Mouse (Mus musculus) liver, embryonic 12.5 days (tissue): Measurements from ENCODE around the gene Sstr4. TPM values are rescaled to one million over a fixed set of nuclear protein-coding genes. Genes with fewer than 3 reads are reported as not detected.

Experiments
- ATAC-seq: fragments of 200-750 bp; cut with Nextera tagmentation; 2 replicates; pipeline ENCODE4 v1.8.0; 2017; ENCODE audit warnings: moderate number of reproducible peaks, mild to moderate bottlenecking, moderate library complexity
- H3K27ac ChIP-seq: fragments of 300-500 bp; sonication (generic); 2 replicates; pipeline ENCODE4 v1.5.1; 2016; ENCODE audit warnings: mild to moderate bottlenecking
- H3K27me3 ChIP-seq: fragments of 300-500 bp; sonication (generic); replicated peaks from 2 replicates; pipeline ENCODE4 v1.6.1; 2016; ENCODE audit warnings: mild to moderate bottlenecking, moderate library complexity
- H3K36me3 ChIP-seq: fragments of 300-500 bp; sonication (generic); 2 replicates; pipeline ENCODE4 v1.6.1; 2016; ENCODE audit warnings: mild to moderate bottlenecking, moderate library complexity
- H3K4me1 ChIP-seq: fragments of 300-500 bp; sonication (generic); 2 replicates; pipeline ENCODE4 v1.6.1; 2016
- H3K4me2 ChIP-seq: fragments of 300-500 bp; sonication (generic); 2 replicates; pipeline ENCODE4 v1.6.1; 2016; ENCODE audit warnings: mild to moderate bottlenecking, moderate library complexity
- H3K4me3 ChIP-seq: fragments of 300-500 bp; sonication (generic); 2 replicates; pipeline ENCODE4 v1.5.1; 2016; ENCODE audit warnings: mild to moderate bottlenecking, moderate library complexity
- H3K9ac ChIP-seq: fragments of 300-500 bp; sonication (generic); 2 replicates; pipeline ENCODE4 v1.6.1; 2016; ENCODE audit warnings: mild to moderate bottlenecking, moderate library complexity
- H3K9me3 ChIP-seq: fragments of 300-500 bp; sonication (generic); replicated peaks from 2 replicates; pipeline ENCODE4 v1.6.1; 2016; ENCODE audit warnings: mild to moderate bottlenecking, moderate library complexity
- WGBS: fragments of 180-500 bp; shearing (Covaris S2); methylation state at CpG from one replicate; pipeline ENCODE4 v1.1.7; 2016; ENCODE audit not compliant: insufficient replicate concordance; 5-methylcytosine and 5-hydroxymethylcytosine counted together
- polyA plus RNA-seq: library from polyadenylated mRNA; unstranded; fragments of >200 nt; fragmentation: Nextera tagmentation; extraction: Ambion mirVana; gene quantifications from 2 replicates; pipeline ENCODE4 v1.2.1, GENCODE M21; 2016

Gene Sstr4
- polyA plus RNA-seq, 1 experiment from 2014 or later, result 0.25 TPM

GRCm38 (mm10) chr2:148397784-148398100 is 2.6 kb downstream of the Sstr4 start:
- H3K27me3 ChIP-seq, result peaks cover 40% of the 10 kb centered on the region
- no peak overlapping the region for H3K4me2 ChIP-seq
- H3K9ac ChIP-seq, result no peak overlapping the region
- 0 out of 2 replicates have a peak, but pooled peaks cover 5% of the 10 kb centered on the region for H3K4me1 ChIP-seq
- ATAC-seq, result no peak
- no peak overlapping the region for H3K27ac ChIP-seq
- WGBS, result 74% methylated on average over 1 of the region's 1 CpGs
- H3K4me3 ChIP-seq, result no peak overlapping the region
- H3K9me3 ChIP-seq, result no peaks in the 10 kb centered on the region
- no peaks in the 10 kb centered on the region for H3K36me3 ChIP-seq

GRCm38 (mm10) chr2:148398901-148399685 is 3.9 kb downstream of the Sstr4 start:
- Histone ChIP-seq H3K36me3 (no peaks in the 10 kb centered on the region), H3K4me3 (no peak overlapping the region), H3K4me2 (no peak overlapping the region), H3K27ac (no peak overlapping the region), H3K4me1 (0 out of 2 replicates have a peak, but pooled peaks cover 5% of the 10 kb centered on the region), H3K9ac (no peak overlapping the region), H3K9me3 (no peaks in the 10 kb centered on the region), H3K27me3 (peaks cover 35% of the 10 kb centered on the region)
- 75% methylated on average over 5 of the region's 5 CpGs for WGBS
- no peak for ATAC-seq

GRCm38 (mm10) chr2:148402227-148402626 is 7.1 kb downstream of the Sstr4 start:
- ATAC-seq, result no peak
- 55% methylated on average over 1 of the region's 1 CpGs for WGBS

GRCm38 (mm10) chr2:148404906-148405305 is 9.8 kb downstream of the Sstr4 start:
- H3K4me1 ChIP-seq, result peaks cover 25% of the 10 kb centered on the region
- no peak overlapping the region for H3K4me2 ChIP-seq
- no peaks in the 10 kb centered on the region for H3K9me3 ChIP-seq
- H3K36me3 ChIP-seq, result no peaks in the 10 kb centered on the region
- peaks cover 42% of the 10 kb centered on the region for H3K27me3 ChIP-seq
- no peak overlapping the region for H3K27ac ChIP-seq
- H3K9ac ChIP-seq, result no peak overlapping the region
- ATAC-seq, result no peak
- H3K4me3 ChIP-seq, result no peak overlapping the region
- WGBS, result 48% methylated on average over 5 of the region's 5 CpGs

More at GRCm38 (mm10) chr2:148402227-148402626, 7.1 kb downstream of the Sstr4 start:
- no peak overlapping the region for H3K9ac ChIP-seq
- no peaks in the 10 kb centered on the region for H3K36me3 ChIP-seq
- no peak overlapping the region for H3K4me2 ChIP-seq
- no peaks in the 10 kb centered on the region for H3K9me3 ChIP-seq
- no peak overlapping the region for H3K4me3 ChIP-seq
- H3K27me3 ChIP-seq, result peaks cover 28% of the 10 kb centered on the region
- H3K27ac ChIP-seq, result no peak overlapping the region
- H3K4me1 ChIP-seq, result peaks cover 6% of the 10 kb centered on the region; the same call in 1 of the 2 replicates

GRCm38 (mm10) chr2:148406160-148406970 is 11.2 kb downstream of the Sstr4 start:
- peaks cover 42% of the 10 kb centered on the region for H3K27me3 ChIP-seq
- H3K4me1 ChIP-seq, result peaks cover 25% of the 10 kb centered on the region
- no peak for ATAC-seq
- H3K9ac ChIP-seq, result no peak overlapping the region
- H3K9me3 ChIP-seq, result no peaks in the 10 kb centered on the region
- no peak overlapping the region for H3K27ac ChIP-seq
- 21% methylated on average over 34 of the region's 34 CpGs for WGBS
- peak overlapping the region; percentile 68 for H3K4me2 ChIP-seq
- peak overlapping the region; percentile 43 for H3K4me3 ChIP-seq
- no peaks in the 10 kb centered on the region for H3K36me3 ChIP-seq

- no peaks in the 10 kb centered on the region for H3K9me3 ChIP-seq
- peak; percentile 27 for ATAC-seq
- H3K27ac ChIP-seq, result peak overlapping the region; percentile 45; the same call in 1 of the 2 replicates
- peaks cover 25% of the 10 kb centered on the region for H3K4me1 ChIP-seq
- H3K4me3 ChIP-seq, result peak overlapping the region; percentile 43
- H3K27me3 ChIP-seq, result peaks cover 42% of the 10 kb centered on the region
- H3K36me3 ChIP-seq, result no peaks in the 10 kb centered on the region
- 6% methylated on average over 55 of the region's 55 CpGs for WGBS
- H3K9ac ChIP-seq, result peak overlapping the region; percentile 41; the same call in 1 of the 2 replicates
- peak overlapping the region; percentile 68 for H3K4me2 ChIP-seq
Observed at GRCm38 (mm10) chr2:148406971-148407869, 12.1 kb downstream of the Sstr4 start.

GRCm38 (mm10) chr2:148407870-148408760 is 13.0 kb downstream of the Sstr4 start, which contains the start of gene Thbd:
Gene Thbd (minus strand): TSS chr2:148408188.
- ATAC-seq, result peak; percentile 74
- Histone ChIP-seq H3K4me2 (peak within 1 kb of the TSS; percentile 68), H3K36me3 (no peaks in the 10 kb centered on the region), H3K9ac (peak within 1 kb of the TSS; percentile 41; the same call in 1 of the 2 replicates), H3K27me3 (peaks cover 42% of the 10 kb centered on the region), H3K4me3 (peak within 1 kb of the TSS; percentile 43), H3K27ac (peak within 1 kb of the TSS; percentile 45; the same call in 1 of the 2 replicates), H3K9me3 (no peaks in the 10 kb centered on the region), H3K4me1 (peaks cover 25% of the 10 kb centered on the region)
- 1% methylated on average over 33 of the region's 35 CpGs for WGBS

GRCm38 (mm10) chr2:148408761-148409120 is 13.6 kb downstream of the Sstr4 start:
- WGBS, result 18% methylated on average over 6 of the region's 6 CpGs
- ATAC-seq, result peak; percentile 8; the same call in 1 of the 2 replicates
- Histone ChIP-seq H3K4me1 (peaks cover 25% of the 10 kb centered on the region), H3K4me3 (0 out of 2 replicates have a peak overlapping the region, but pooled peaks have one; percentile 43), H3K27me3 (peaks cover 42% of the 10 kb centered on the region), H3K9ac (no peak overlapping the region), H3K27ac (no peak overlapping the region), H3K36me3 (no peaks in the 10 kb centered on the region), H3K9me3 (no peaks in the 10 kb centered on the region), H3K4me2 (peak overlapping the region; percentile 68)

GRCm38 (mm10) chr2:148409141-148409540 is 14.0 kb downstream of the Sstr4 start:
- H3K9ac ChIP-seq, result no peak overlapping the region
- 21% methylated on average over 9 of the region's 9 CpGs for WGBS
- H3K4me1 ChIP-seq, result peaks cover 25% of the 10 kb centered on the region
- no peaks in the 10 kb centered on the region for H3K9me3 ChIP-seq
- no peak overlapping the region for H3K27ac ChIP-seq
- H3K4me3 ChIP-seq, result no peak overlapping the region
- peak overlapping the region; percentile 68; the same call in 1 of the 2 replicates for H3K4me2 ChIP-seq
- peak; percentile 74 for ATAC-seq
- no peaks in the 10 kb centered on the region for H3K36me3 ChIP-seq
- H3K27me3 ChIP-seq, result peaks cover 42% of the 10 kb centered on the region

GRCm38 (mm10) chr2:148409821-148410220 is 14.7 kb downstream of the Sstr4 start:
- Histone ChIP-seq H3K36me3 (no peaks in the 10 kb centered on the region), H3K4me1 (peaks cover 25% of the 10 kb centered on the region), H3K4me3 (no peak overlapping the region), H3K9me3 (no peaks in the 10 kb centered on the region), H3K27ac (no peak overlapping the region), H3K9ac (no peak overlapping the region), H3K27me3 (peaks cover 41% of the 10 kb centered on the region), H3K4me2 (no peak overlapping the region)
- no peak for ATAC-seq
- WGBS, result 59% methylated on average over 1 of the region's 1 CpGs
